Mouse (Mus musculus) CH12.LX (cell line): ENCODE data around the gene Fktn. TPM values are rescaled to one million over a fixed set of nuclear protein-coding genes. Genes with fewer than 3 reads are reported as not detected.

ENCODE experiments used
- DNase-seq: peaks from one replicate; pipeline ENCODE4 v3.0.0-alpha.2; 2013; ENCODE audit errors: extremely low read depth
- H3K27ac ChIP-seq: 2 replicates; pipeline ENCODE4 v1.5.1; 2012; ENCODE audit warnings: low read depth, mild to moderate bottlenecking, control low read depth, moderate library complexity; ENCODE audit not compliant: insufficient read depth
- H3K27me3 ChIP-seq: replicated peaks from 2 replicates; pipeline ENCODE3; 2012; ENCODE audit warnings: inconsistent platforms
- H3K36me3 ChIP-seq, 2 experiments: replicated peaks in 1 of 2; 2 replicates each; pipeline versions ENCODE3 to v1.6.1; 2012; ENCODE audit warnings: inconsistent platforms in 1 of 2, low read length in 1 of 2, mild to moderate bottlenecking in 1 of 2, mixed read lengths in 1 of 2, moderate library complexity in 1 of 2; ENCODE audit not compliant: control insufficient read depth in 1 of 2, insufficient read depth in 1 of 2
- H3K4me1 ChIP-seq, 2 experiments: 2 replicates each; pipeline ENCODE4 v1.6.1; 2012; ENCODE audit warnings: inconsistent platforms in 1 of 2, moderate library complexity in 1 of 2; ENCODE audit not compliant: insufficient read depth in 2 of 2, control insufficient read depth in 1 of 2
- H3K4me2 ChIP-seq: 2 replicates; pipeline ENCODE4 v1.6.1; 2012; ENCODE audit warnings: low read depth, mild to moderate bottlenecking, control low read depth; ENCODE audit not compliant: poor library complexity, insufficient read depth, severe bottlenecking
- H3K4me3 ChIP-seq, 3 experiments: fragments of 150-350 bp in 1 of 3; sonication (generic) in 1 of 3; replicated peaks in 1 of 3; 2 replicates each; pipeline versions ENCODE3 to v1.5.1; 2011 to 2012; ENCODE audit warnings: low read depth in 2 of 3, low read length in 2 of 3, mild to moderate bottlenecking in 2 of 3, moderate library complexity in 2 of 3, control low read depth in 1 of 3, improper control_type of control experiment in 1 of 3, inconsistent platforms in 1 of 3, mixed read lengths in 1 of 3; ENCODE audit not compliant: poor library complexity in 1 of 3
- H3K79me2 ChIP-seq: replicated peaks from 2 replicates; pipeline ENCODE4 v1.6.1; 2012; ENCODE audit warnings: mild to moderate bottlenecking, moderate library complexity; ENCODE audit not compliant: control insufficient read depth, poor library complexity, insufficient read depth, severe bottlenecking; ENCODE audit errors: extremely low read depth
- H3K9ac ChIP-seq: 2 replicates; pipeline ENCODE4 v1.6.1; 2012; ENCODE audit warnings: low read depth, mild to moderate bottlenecking, control low read depth, moderate library complexity; ENCODE audit not compliant: insufficient read depth
- H3K9me3 ChIP-seq: replicated peaks from 2 replicates; pipeline ENCODE3; 2012; ENCODE audit warnings: low read length, inconsistent platforms, mixed read lengths
- BHLHE40 ChIP-seq: IDR thresholded peaks from 2 replicates; pipeline ENCODE4 v1.6.1; 2011; ENCODE audit warnings: mild to moderate bottlenecking, low read depth, low read length, improper control_type of control experiment
- CHD2 ChIP-seq: IDR thresholded peaks from 2 replicates; pipeline ENCODE4 v1.6.1; 2011; ENCODE audit warnings: low read length, improper control_type of control experiment
- CTCF ChIP-seq, 2 experiments: IDR thresholded peaks in 1 of 2; conservative IDR thresholded peaks in 1 of 2; 2 replicates each; pipeline ENCODE4 v1.5.1; 2011 to 2012; ENCODE audit warnings: low read depth in 2 of 2, low read length in 2 of 2, improper control_type of control experiment in 1 of 2, inconsistent platforms in 1 of 2, mild to moderate bottlenecking in 1 of 2, moderate library complexity in 1 of 2
- E2F4 ChIP-seq: IDR thresholded peaks from 2 replicates; pipeline ENCODE4 v1.6.1; 2011; ENCODE audit warnings: low read depth, low read length, improper control_type of control experiment; ENCODE audit not compliant: insufficient replicate concordance
- ELF1 ChIP-seq: IDR thresholded peaks from 2 replicates; pipeline ENCODE4 v1.6.1; 2014; ENCODE audit warnings: low read depth, mild to moderate bottlenecking, inconsistent platforms, low read length, improper control_type of control experiment
- EP300 ChIP-seq: IDR thresholded peaks from 2 replicates; pipeline ENCODE4 v1.6.1; 2011; ENCODE audit warnings: low read length, improper control_type of control experiment
- ETS1 ChIP-seq: conservative IDR thresholded peaks from 2 replicates; pipeline ENCODE4 v1.6.1; 2012; ENCODE audit warnings: low read depth, mild to moderate bottlenecking, inconsistent platforms, low read length, improper control_type of control experiment, moderate library complexity
- GABPA ChIP-seq: IDR thresholded peaks from 2 replicates; pipeline ENCODE4 v1.6.1; 2012; ENCODE audit warnings: low read depth, low read length, improper control_type of control experiment, inconsistent platforms; ENCODE audit not compliant: insufficient replicate concordance
- HCFC1 ChIP-seq: IDR thresholded peaks from 2 replicates; pipeline ENCODE4 v1.6.1; 2012; ENCODE audit warnings: low read depth, mild to moderate bottlenecking, inconsistent platforms, low read length, improper control_type of control experiment
- IRF4 ChIP-seq: IDR thresholded peaks from 2 replicates; pipeline ENCODE4 v1.6.1; 2014; ENCODE audit warnings: low read depth, mild to moderate bottlenecking, inconsistent platforms, low read length, improper control_type of control experiment
- JUN ChIP-seq: IDR thresholded peaks from 2 replicates; pipeline ENCODE4 v1.6.1; 2011; ENCODE audit warnings: low read depth, mild to moderate bottlenecking, low read length, improper control_type of control experiment, moderate library complexity; ENCODE audit not compliant: insufficient read depth
- KAT2A ChIP-seq: IDR thresholded peaks from 2 replicates; pipeline ENCODE4 v1.6.1; 2012; ENCODE audit warnings: low read length, improper control_type of control experiment, inconsistent platforms; ENCODE audit not compliant: insufficient replicate concordance
- MAFK ChIP-seq: IDR thresholded peaks from 2 replicates; pipeline ENCODE4 v1.6.1; 2011; ENCODE audit warnings: low read length, improper control_type of control experiment; ENCODE audit not compliant: insufficient replicate concordance
- MAX ChIP-seq: IDR thresholded peaks from 2 replicates; pipeline ENCODE4 v1.6.1; 2011; ENCODE audit warnings: low read length, improper control_type of control experiment
- MAZ ChIP-seq: IDR thresholded peaks from 2 replicates; pipeline ENCODE4 v1.6.1; 2012; ENCODE audit warnings: low read depth, mild to moderate bottlenecking, inconsistent platforms, low read length, improper control_type of control experiment, moderate library complexity
- MXI1 ChIP-seq: IDR thresholded peaks from 2 replicates; pipeline ENCODE4 v1.6.1; 2011; ENCODE audit warnings: mild to moderate bottlenecking, low read depth, low read length, improper control_type of control experiment
- NRF1 ChIP-seq: IDR thresholded peaks from 2 replicates; pipeline ENCODE4 v1.6.1; 2014; ENCODE audit warnings: low read depth, mild to moderate bottlenecking, inconsistent platforms, low read length, improper control_type of control experiment, moderate library complexity
- POLR2A ChIP-seq: IDR thresholded peaks from 2 replicates; pipeline ENCODE4 v1.6.1; 2011; ENCODE audit warnings: low read depth, mild to moderate bottlenecking, improper control_type of control experiment, low read length
- POLR2AphosphoS2 ChIP-seq: IDR thresholded peaks from 2 replicates; pipeline ENCODE4 v1.6.1; 2011; ENCODE audit warnings: low read depth, low read length, improper control_type of control experiment
- RCOR1 ChIP-seq: conservative IDR thresholded peaks from 2 replicates; pipeline ENCODE4 v1.6.1; 2012; ENCODE audit warnings: low read depth, mild to moderate bottlenecking, inconsistent platforms, low read length, improper control_type of control experiment
- SIN3A ChIP-seq: IDR thresholded peaks from 2 replicates; pipeline ENCODE4 v1.6.1; 2012; ENCODE audit warnings: low read length, improper control_type of control experiment, inconsistent platforms
- SMC3 ChIP-seq: IDR thresholded peaks from 2 replicates; pipeline ENCODE4 v1.6.1; 2011; ENCODE audit warnings: low read depth, low read length, improper control_type of control experiment
- UBTF ChIP-seq: IDR thresholded peaks from 2 replicates; pipeline ENCODE4 v1.6.1; 2012; ENCODE audit warnings: low read depth, mild to moderate bottlenecking, inconsistent platforms, low read length, improper control_type of control experiment, moderate library complexity
- USF1 ChIP-seq: IDR thresholded peaks from 2 replicates; pipeline ENCODE4 v1.6.1; 2014; ENCODE audit warnings: low read depth, mild to moderate bottlenecking, inconsistent platforms, low read length, improper control_type of control experiment
- ZKSCAN1 ChIP-seq: IDR thresholded peaks from 2 replicates; pipeline ENCODE4 v1.6.1; 2012; ENCODE audit warnings: low read depth, inconsistent platforms, low read length, improper control_type of control experiment, borderline replicate concordance
- ZNF384 ChIP-seq: IDR thresholded peaks from 2 replicates; pipeline ENCODE4 v1.6.1; 2012; ENCODE audit warnings: low read depth, low read length, improper control_type of control experiment, inconsistent platforms
- dilution Hi-C: fragments of 300-500 bp; cut with MboI; formaldehyde crosslinking; loops from 2 replicates; pipeline ENCODE4 v1.14.3; 2020; ENCODE audit warnings: low sequenced_read_pairs; ENCODE audit not compliant: extremely low pct_unique_long_range_greater_than_20kb, extremely low pct_ligation_motif_present
- in situ Hi-C: fragments of 300-500 bp; cut with MboI; formaldehyde crosslinking; loops from 3 replicates; pipeline ENCODE4 v1.14.3; 2019; ENCODE audit warnings: low sequenced_read_pairs, low pct_ligation_motif_present, low pct_unique_long_range_greater_than_20kb, mixed read lengths
- polyA plus RNA-seq: library from polyadenylated mRNA; unstranded; fragments of >175 nt; gene quantifications from 2 replicates; pipeline ENCODE4 v1.2.1, GENCODE M21; 2012; ENCODE audit warnings: low read depth; ENCODE audit not compliant: insufficient read length
- total RNA-seq, 2 experiments: library from RNA; depleted of rRNA; stranded (reverse); fragments of 300-350 nt in 1 of 2; fragments of >200 nt in 1 of 2; gene quantifications; 2 replicates each; pipeline ENCODE4 v1.2.3; 2012 to 2014

Gene Fktn
- total and polyA plus RNA-seq, 3 experiments, result 4.8 to 7.5 (median 5.5) TPM

- peak within 1 kb of the TSS; percentile 81 for H3K4me2 ChIP-seq
- in situ Hi-C loops, result loop anchor here (25.0 kb wide), 1 partner anchor 239 kb away; no protein-coding TSS in a partner anchor
- no peaks in the 10 kb centered on the region for H3K27me3 ChIP-seq
- H3K27ac ChIP-seq, result peak within 1 kb of the TSS; percentile 7; the same call in 1 of the 2 replicates
- no peaks in the 10 kb centered on the region for H3K9me3 ChIP-seq
- H3K36me3 ChIP-seq, result peaks cover 0 to 7% of the 10 kb centered on the region in 2 experiments
- peak; percentile 74 for DNase-seq
- peaks cover 0 to 15% of the 10 kb centered on the region in 2 experiments; a peak in 1 of 4 replicates for H3K4me1 ChIP-seq
- peak within 1 kb of the TSS; percentile 76 to 98 (median 91) for H3K4me3 ChIP-seq
- H3K79me2 ChIP-seq, result no peaks in the 10 kb centered on the region
- H3K9ac ChIP-seq, result peak within 1 kb of the TSS; percentile 51
- TF ChIP-seq MAFK (no peak), MXI1 (peak; percentile 64), E2F4 (no peak), CTCF (conservative IDR thresholded peaks at IDR 0.05 in 1 of 2, IDR thresholded peaks at IDR 0.05 in 1 of 2; ENCODE audit: low read depth in 2 of 2, low read length in 2 of 2) (peak in 1 of 2 experiments; percentile 9; a peak in 1 of 4 replicates), POLR2AphosphoS2 (no peak), USF1 (no peak), IRF4 (peak; percentile 38; the same call in 1 of the 2 replicates), ELF1 (0 out of 2 replicates have a peak, but pooled peaks have one; percentile 42), SIN3A (peak; percentile 73; the same call in 1 of the 2 replicates), NRF1 (peak; percentile 85), ZKSCAN1 (no peak), CHD2 (peak; percentile 76), MAX (peak; percentile 44; the same call in 1 of the 2 replicates), HCFC1 (no peak; the same call in 1 of the 2 replicates), POLR2A (peak; percentile 60)
- dilution Hi-C loops, result no loop called here
Observed at GRCm38 (mm10) chr4:53825821-53826605, 112.2 kb downstream of the Fktn start, which contains the start of gene Tmem38b. Gene Tmem38b, plus strand, starts transcription at chr4:53826045.

- in situ Hi-C loops (loop anchor here (25.0 kb wide), 1 partner anchor 239 kb away; no protein-coding TSS in a partner anchor), dilution Hi-C loops (no loop called here)
- H3K27me3 ChIP-seq, result no peaks in the 10 kb centered on the region
- H3K9ac ChIP-seq, result peak overlapping the region; percentile 51
- no peaks in the 10 kb centered on the region for H3K79me2 ChIP-seq
- H3K27ac ChIP-seq, result no peak overlapping the region
- DNase-seq, result peak; percentile 24
- no peaks in the 10 kb centered on the region for H3K9me3 ChIP-seq
- peak overlapping the region; percentile 76 to 98 (median 91) for H3K4me3 ChIP-seq
- peaks cover 0 to 7% of the 10 kb centered on the region in 2 experiments for H3K36me3 ChIP-seq
- TF ChIP-seq ZNF384 (no peak), SMC3 (no peak), ETS1 (no peak), E2F4 (no peak), ZKSCAN1 (no peak), EP300 (no peak), ELF1 (no peak), MAZ (no peak), RCOR1 (no peak), UBTF (no peak), IRF4 (no peak), MXI1 (no peak), KAT2A (no peak), GABPA (no peak), HCFC1 (no peak), JUN (no peak), BHLHE40 (no peak)
- peak overlapping the region; percentile 81 for H3K4me2 ChIP-seq
- H3K4me1 ChIP-seq, result peaks cover 0 to 15% of the 10 kb centered on the region in 2 experiments; a peak in 1 of 4 replicates
Observed at GRCm38 (mm10) chr4:53826641-53827248, 112.9 kb downstream of the Fktn start.
